Mouse (Mus musculus): Measurements from ENCODE around the gene Gbp9.

The Gbp9 gene

DNA sequence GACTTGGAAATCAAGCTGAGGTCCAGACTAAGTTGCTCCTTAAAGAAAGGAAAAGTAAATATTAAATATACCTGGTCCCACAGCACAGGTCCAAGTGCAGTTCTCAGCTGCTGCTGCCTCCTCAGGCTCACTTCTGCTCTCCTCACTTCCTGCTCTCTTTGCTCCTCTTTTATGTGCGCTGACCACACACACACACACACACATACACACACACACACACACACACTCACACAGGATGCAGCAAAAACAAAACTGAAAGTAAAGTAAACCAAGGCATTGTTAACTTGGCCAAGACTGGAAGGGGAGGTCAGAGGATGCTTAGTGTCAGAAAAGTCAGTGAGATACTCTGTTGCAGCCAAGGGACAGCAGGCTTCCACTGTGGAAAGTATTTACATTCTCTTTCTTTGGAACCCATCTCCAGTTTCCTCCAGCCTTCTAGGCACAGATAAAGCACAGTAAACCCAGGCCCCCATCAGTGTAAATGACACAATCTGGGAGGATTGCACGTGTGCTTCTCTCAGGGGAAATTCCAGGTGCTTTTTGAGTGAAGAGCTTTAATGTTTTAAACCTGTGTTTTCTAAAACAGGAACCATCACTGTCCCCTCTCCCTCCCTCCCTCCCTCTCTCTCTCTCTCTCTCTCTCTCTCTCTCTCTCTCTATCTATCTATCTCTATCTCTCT is at the start of gene Gbp9, which contains the start of the genes Gbp8 and Gbp4:
Gene Gbp9, minus strand, starts transcription at position 131 of the 680 bp plus-strand sequence.
Gene Gbp8, minus strand, starts transcription at position 132 of the 680 bp plus-strand sequence.
Gene Gbp4, minus strand, starts transcription at position 178 of the 680 bp plus-strand sequence.
- TF ChIP-seq GATA4 (IDR thresholded peaks at IDR 0.05; ENCODE audit: insufficient replicate concordance, low read length) = peak; percentile 55; the same call in 1 of the 2 replicates

DNA sequence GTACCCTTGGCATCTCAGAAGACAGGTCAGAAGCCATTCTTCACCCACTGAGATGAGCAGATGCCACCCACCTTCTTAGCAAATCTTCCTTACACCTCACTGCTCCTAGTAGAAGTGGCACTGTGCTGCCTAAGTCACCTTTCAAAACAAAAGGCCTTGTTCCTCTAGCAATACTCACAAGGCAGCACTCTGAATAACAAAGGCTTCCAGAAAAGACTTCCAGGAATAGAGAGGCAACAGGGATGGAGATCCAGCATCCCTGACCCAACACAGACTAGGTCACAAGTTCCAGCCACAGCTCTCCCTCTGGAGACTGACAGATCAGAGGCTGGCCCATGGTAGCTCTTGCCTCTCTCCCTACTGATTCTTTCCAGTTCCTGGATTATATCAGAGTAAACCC is 42.1 kb upstream of the Gbp9 start:
- TF ChIP-seq GATA4 (IDR thresholded peaks at IDR 0.05; ENCODE audit: insufficient replicate concordance, low read length) = no peak

DNA sequence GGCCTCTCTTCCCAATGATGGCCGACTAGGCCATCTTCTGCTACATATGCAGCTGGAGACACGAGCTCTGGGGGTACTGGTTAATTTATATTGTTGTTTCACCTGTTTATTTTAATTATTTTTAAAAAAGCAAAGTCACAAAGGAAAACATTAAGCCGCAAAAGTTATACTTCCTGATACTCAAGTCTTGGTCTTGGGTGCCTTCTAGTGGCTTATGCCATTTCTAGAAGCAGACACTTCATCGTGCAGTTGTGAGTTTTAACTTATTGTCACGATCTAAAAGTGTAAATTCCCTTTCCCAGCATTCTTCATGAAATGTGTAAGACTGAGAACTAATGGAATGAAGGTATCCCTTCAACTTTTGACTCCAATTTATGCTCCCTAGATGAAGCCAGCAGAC is 17.2 kb upstream of the Gbp9 start:
- no peak for TF ChIP-seq GATA4 (IDR thresholded peaks at IDR 0.05; ENCODE audit: insufficient replicate concordance, low read length)

DNA sequence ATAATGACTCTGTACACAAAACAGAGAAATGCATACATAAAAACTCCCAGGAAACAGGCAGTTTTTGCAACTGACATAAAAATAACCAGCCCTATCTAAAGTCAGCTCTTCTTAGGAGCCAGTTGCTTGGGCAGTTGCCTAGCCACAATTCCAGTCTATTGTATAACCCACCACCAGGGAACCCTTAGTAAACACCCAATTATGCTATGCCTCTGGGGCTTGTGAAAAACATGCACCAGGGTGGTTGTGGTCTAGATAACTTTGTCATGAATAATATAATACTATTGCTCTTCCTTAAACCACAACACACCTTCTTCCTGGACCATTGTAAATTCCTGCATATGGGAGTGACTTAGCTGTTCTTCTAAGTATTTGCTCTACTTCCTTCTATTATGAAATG is 14.7 kb upstream of the Gbp9 start:
- no peak for TF ChIP-seq GATA4 (IDR thresholded peaks at IDR 0.05; ENCODE audit: insufficient replicate concordance, low read length)

DNA sequence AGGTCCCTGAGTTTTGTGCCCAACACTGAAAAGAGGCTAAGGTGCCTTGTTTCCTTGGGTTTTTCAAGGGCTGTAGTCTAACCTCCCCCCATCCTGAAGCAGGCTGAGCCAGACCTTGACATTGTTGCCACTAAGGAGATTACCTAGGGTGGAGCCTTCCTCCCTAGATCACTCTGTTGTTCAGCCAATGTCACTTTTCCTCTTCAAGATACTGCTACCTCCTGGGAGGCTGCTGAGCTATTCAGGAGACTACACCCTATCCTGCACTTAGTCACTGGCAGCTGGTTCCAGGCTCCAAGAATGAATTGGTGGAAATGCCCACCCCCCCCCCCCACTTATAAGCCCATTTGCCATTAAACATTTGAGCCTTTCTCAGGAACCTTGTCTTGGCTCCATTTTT is 7.1 kb upstream of the Gbp9 start:
- peak; percentile 91 for TF ChIP-seq GATA4 (IDR thresholded peaks at IDR 0.05; ENCODE audit: insufficient replicate concordance, low read length)

DNA sequence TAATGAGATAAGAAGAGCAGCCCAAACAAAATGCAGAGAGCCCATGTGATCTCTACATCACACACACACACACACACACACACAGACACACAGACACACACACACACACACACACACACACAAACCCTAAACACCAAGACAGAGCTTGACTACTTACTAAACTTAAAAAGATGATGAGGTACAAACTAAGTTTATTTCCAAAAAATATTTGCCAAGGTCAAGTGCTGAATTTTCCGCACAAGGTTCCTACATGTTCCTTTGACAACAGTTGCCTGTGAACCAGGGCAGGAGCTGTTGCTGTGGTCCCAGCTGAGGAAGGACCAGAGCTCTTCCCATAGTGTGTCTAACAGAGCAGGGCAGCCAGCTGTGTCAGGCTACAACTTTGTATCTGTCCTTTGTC is 433 bp downstream of the Gbp9 start:
- TF ChIP-seq GATA4 (IDR thresholded peaks at IDR 0.05; ENCODE audit: insufficient replicate concordance, low read length) = no peak

DNA sequence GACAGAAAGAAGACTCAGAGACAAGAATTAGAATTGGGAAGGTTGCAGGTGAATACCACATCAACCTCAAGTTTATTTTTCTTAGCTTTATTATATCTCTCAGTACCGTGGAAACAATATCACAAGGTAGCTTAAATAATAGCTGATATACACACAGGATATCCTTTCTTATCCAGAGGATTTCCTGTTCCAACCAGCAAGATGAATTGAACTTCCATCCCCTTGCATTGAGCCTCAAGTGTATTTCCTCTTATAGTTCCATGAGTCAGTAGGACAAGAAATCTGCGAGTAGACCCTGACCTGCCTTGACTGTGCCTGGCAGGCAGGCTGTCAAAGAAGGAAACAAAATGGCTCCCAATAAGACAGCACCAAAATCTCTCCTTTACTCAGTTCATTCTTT is 23.6 kb downstream of the Gbp9 start:
- peak; percentile 55; the same call in 1 of the 2 replicates for TF ChIP-seq GATA4 (IDR thresholded peaks at IDR 0.05; ENCODE audit: insufficient replicate concordance, low read length)

DNA sequence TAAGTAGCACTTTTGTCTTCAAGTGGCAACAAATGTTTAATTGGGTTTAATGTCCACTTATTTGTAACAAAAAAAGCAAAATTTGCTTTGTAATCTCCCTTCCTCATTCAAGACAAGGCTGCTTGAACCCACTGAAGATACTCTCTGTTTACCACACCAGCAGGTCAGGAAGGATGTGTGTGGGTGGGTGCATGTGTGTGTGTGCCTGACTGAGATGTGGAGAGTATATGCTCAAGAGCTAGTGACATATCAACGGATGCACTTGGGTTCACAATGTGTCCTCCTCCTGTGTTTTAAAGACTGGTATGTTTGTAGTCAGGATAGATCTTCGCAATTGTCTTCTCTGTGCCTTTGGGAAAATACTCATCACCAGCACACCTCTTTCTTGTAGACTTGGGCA is 24.6 kb downstream of the Gbp9 start:
- no peak for TF ChIP-seq GATA4 (IDR thresholded peaks at IDR 0.05; ENCODE audit: insufficient replicate concordance, low read length)

DNA sequence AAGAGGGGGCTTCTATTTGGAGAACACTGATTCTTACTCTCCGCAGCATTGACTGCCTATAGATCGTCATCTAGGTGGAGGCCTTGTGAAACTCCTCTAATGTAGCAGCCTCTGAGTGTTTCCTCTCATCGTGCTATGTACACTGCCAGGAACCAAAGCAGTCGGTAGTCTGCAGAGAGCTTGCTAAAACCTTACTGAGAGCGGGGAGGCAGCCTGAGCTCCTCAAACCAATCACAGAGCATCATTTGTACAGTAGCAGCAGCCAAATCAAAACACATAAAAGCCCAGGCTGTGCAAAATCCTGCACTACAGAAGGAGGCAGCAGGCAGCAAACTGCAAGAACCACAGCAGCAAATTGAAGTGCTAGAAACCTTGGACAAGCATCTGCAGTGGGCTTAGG is 25.7 kb downstream of the Gbp9 start:
- TF ChIP-seq GATA4 (IDR thresholded peaks at IDR 0.05; ENCODE audit: insufficient replicate concordance, low read length) = no peak

DNA sequence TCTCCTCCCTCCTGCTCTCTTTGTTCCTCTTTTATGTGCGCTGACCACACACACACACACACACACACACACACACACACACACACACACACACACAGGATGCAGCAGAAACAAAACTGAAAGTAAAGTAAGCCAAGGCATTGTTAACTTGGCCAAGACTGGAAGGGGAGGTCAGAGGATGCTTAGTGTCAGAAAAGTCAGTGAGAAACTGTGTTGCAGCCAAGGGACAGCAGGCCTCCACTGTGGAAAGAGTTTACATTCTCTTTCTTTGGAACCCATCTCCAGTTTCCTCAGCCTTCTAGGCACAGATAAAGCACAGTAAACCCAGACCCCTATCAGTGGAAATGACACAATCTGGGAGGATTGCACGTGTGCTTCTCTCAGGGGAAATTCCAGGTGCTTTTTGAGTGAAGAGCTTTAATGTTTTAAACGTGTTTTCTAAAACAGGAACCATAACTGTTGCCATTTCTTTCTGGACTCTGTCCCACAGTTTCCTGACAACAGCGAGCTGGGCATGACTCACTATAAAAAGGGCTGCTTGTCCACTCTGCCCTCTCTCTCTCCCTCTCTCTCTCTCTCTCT is 29.0 kb downstream of the Gbp9 start:
- TF ChIP-seq GATA4 (IDR thresholded peaks at IDR 0.05; ENCODE audit: insufficient replicate concordance, low read length) = peak; percentile 54; the same call in 1 of the 2 replicates

DNA sequence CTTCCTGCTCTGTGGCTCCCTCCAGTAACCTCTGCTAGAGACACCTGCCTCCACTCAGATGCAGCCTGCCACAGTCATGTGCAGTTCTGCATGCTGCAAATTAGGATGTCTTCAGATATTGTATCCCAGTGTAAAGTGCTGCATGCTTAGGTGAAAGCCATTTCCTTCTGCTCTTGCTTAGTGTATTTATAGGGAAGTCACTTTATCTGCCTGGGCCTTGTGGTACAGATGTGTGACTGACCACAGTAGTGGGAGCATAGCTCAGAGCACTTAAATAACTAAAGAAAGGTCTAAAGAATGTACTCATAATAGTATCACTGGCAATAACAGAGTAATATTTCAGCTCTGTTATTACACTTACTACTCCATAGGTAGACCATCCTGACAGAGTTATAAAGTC is 57.4 kb downstream of the Gbp9 start:
- TF ChIP-seq GATA4 (IDR thresholded peaks at IDR 0.05; ENCODE audit: insufficient replicate concordance, low read length) = no peak

DNA sequence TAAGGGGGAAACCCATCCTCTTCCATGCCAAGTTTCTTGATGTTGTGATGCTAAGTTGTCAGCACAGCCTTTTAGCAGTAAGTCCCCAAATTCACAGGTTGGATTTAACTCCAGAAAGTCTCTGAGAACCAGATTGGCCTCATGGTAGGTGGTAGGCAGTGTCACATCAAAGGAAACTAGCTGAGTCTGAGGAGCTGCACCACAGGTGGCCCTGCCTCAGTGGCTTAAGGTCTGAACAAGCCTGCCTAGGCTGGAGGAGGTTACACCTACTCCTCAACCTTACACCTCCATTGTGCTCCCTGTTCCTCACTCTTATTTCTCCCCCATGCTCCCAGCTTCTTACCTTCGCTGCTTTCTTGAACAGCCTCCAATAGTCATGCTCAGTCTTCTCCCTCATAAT is 76.0 kb downstream of the Gbp9 start:
- TF ChIP-seq GATA4 (IDR thresholded peaks at IDR 0.05; ENCODE audit: insufficient replicate concordance, low read length) = no peak

DNA sequence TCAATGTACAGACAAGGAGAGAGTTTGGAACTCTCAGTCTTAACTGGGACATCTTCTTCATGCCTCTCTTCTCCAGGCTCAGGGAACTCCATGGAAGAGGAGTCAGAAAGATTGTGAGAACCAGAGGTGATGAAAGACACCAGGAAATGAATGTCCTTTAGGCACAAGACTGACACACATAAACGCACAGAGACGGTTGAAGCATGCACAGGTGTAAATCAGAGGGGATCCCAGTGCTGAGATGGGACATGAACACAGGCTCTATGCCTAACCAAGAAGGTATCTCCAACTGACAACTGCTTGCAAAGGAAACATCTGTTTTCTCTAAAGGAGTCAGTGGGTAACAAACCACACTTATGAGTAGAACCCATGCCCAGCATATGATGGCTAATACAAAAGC is 79.1 kb downstream of the Gbp9 start:
- TF ChIP-seq GATA4 (IDR thresholded peaks at IDR 0.05; ENCODE audit: insufficient replicate concordance, low read length) = no peak

DNA sequence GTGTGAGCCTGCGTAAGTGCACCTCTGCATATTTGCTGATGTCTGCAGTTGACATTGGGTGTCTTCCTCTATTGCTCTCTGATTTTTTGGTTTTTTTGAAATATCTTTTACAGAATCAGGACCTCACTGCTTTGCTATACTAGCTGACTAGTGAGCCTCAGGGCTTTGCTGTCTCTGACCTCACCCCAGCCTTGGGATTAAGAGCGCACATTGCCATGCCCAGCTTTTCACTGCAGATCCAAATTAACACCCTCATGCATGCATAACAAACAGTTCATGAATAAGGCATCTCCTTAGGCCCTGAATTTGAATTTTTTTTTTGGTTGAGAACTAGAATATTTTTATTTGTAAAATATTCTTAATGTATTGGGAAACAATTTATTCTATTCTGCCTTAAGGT is 84.1 kb downstream of the Gbp9 start:
- no peak for TF ChIP-seq GATA4 (IDR thresholded peaks at IDR 0.05; ENCODE audit: insufficient replicate concordance, low read length)

DNA sequence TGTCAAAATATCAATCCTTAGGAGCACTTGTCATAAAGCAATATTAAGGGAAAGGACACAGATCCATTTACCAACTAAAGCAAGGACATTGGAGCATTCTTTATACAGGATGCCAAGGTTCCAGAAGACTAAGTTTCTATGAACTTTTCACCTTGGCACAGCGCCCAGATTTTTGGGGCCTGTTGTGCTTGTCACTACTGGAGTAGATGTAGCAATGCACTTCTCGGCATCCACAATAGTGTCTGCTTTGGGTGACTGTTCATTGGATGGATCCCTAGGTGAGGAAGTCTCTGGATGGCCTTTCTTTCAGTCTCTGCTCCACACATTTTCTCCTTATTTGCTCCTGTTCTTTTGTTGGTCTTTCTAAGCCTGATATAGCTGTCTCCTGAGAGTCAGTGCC is 107.0 kb downstream of the Gbp9 start:
- no peak for TF ChIP-seq GATA4 (IDR thresholded peaks at IDR 0.05; ENCODE audit: insufficient replicate concordance, low read length)
